Mouse (Mus musculus): Measurements from ENCODE around the gene Sirt2. TPM values are rescaled to one million over a fixed set of nuclear protein-coding genes. Genes with fewer than 3 reads are reported as not detected.

Gene Sirt2
- polyA plus RNA-seq, 1 experiment: 47.6 TPM

- TF ChIP-seq POLR2A (IDR thresholded peaks at IDR 0.05; ENCODE audit: low read depth, low read length): peak; percentile 70
- peak; percentile 30; the same call in 1 of the 2 replicates for TF ChIP-seq CTCF (IDR thresholded peaks at IDR 0.05; ENCODE audit: extremely low read depth, insufficient read length, insufficient replicate concordance, low read depth, low read length)
- peaks cover 16% of the 10 kb centered on the region; the same call in 1 of the 2 replicates for H3K4me1 ChIP-seq (ENCODE audit: control insufficient read depth, insufficient read depth, insufficient read length, low read length)
- peak overlapping the region; percentile 96 for H3K27ac ChIP-seq (ENCODE audit: insufficient read depth, low read depth, low read length)
- under 1% methylated on average over 70 of the region's 70 CpGs for WGBS
- H3K27me3 ChIP-seq (ENCODE audit: control insufficient read depth, insufficient read depth, low read length): no peaks in the 10 kb centered on the region
- peak overlapping the region; percentile 94 for H3K4me3 ChIP-seq (ENCODE audit: low read depth, low read length)
- peaks cover 27% of the 10 kb centered on the region for H3K36me3 ChIP-seq (ENCODE audit: control insufficient read depth, insufficient read depth, low read length)
Observed at GRCm38 (mm10) chr7:28810107-28811066, 43.9 kb downstream of the Sirt2 start.

GRCm38 (mm10) chr7:28811228-28811627, 44.7 kb downstream of the Sirt2 start:
- Histone ChIP-seq H3K4me3 (ENCODE audit: low read depth, low read length) (peak overlapping the region; percentile 94), H3K4me1 (ENCODE audit: control insufficient read depth, insufficient read depth, insufficient read length, low read length) (peaks cover 16% of the 10 kb centered on the region; the same call in 1 of the 2 replicates), H3K27me3 (ENCODE audit: control insufficient read depth, insufficient read depth, low read length) (no peaks in the 10 kb centered on the region), H3K27ac (ENCODE audit: insufficient read depth, low read depth, low read length) (peak overlapping the region; percentile 87), H3K36me3 (ENCODE audit: control insufficient read depth, insufficient read depth, low read length) (peaks cover 36% of the 10 kb centered on the region)
- no peak for TF ChIP-seq CTCF (IDR thresholded peaks at IDR 0.05; ENCODE audit: extremely low read depth, insufficient read length, insufficient replicate concordance, low read depth, low read length)
- TF ChIP-seq POLR2A (IDR thresholded peaks at IDR 0.05; ENCODE audit: low read depth, low read length): no peak
- WGBS: under 1% methylated on average over 40 of the region's 40 CpGs

- H3K36me3 ChIP-seq (ENCODE audit: control insufficient read depth, insufficient read depth, low read length): peaks cover 41% of the 10 kb centered on the region
- under 1% methylated on average over 7 of the region's 7 CpGs for WGBS
- peaks cover 16% of the 10 kb centered on the region; the same call in 1 of the 2 replicates for H3K4me1 ChIP-seq (ENCODE audit: control insufficient read depth, insufficient read depth, insufficient read length, low read length)
- TF ChIP-seq POLR2A (IDR thresholded peaks at IDR 0.05; ENCODE audit: low read depth, low read length): no peak
- no peak for TF ChIP-seq CTCF (IDR thresholded peaks at IDR 0.05; ENCODE audit: extremely low read depth, insufficient read length, insufficient replicate concordance, low read depth, low read length)
- H3K27me3 ChIP-seq (ENCODE audit: control insufficient read depth, insufficient read depth, low read length): no peaks in the 10 kb centered on the region
- H3K4me3 ChIP-seq (ENCODE audit: low read depth, low read length): peak overlapping the region; percentile 94
- peak overlapping the region; percentile 65 for H3K27ac ChIP-seq (ENCODE audit: insufficient read depth, low read depth, low read length)
Observed at GRCm38 (mm10) chr7:28811640-28812275, 45.2 kb downstream of the Sirt2 start.

- WGBS: 6% methylated on average over 4 of the region's 4 CpGs
- peak overlapping the region; percentile 65 for H3K27ac ChIP-seq (ENCODE audit: insufficient read depth, low read depth, low read length)
- peaks cover 19% of the 10 kb centered on the region for H3K4me1 ChIP-seq (ENCODE audit: control insufficient read depth, insufficient read depth, insufficient read length, low read length)
- H3K27me3 ChIP-seq (ENCODE audit: control insufficient read depth, insufficient read depth, low read length): no peaks in the 10 kb centered on the region
- H3K36me3 ChIP-seq (ENCODE audit: control insufficient read depth, insufficient read depth, low read length): peaks cover 48% of the 10 kb centered on the region
- peak overlapping the region; percentile 26 for H3K4me3 ChIP-seq (ENCODE audit: low read depth, low read length)
- TF ChIP-seq CTCF (IDR thresholded peaks at IDR 0.05; ENCODE audit: extremely low read depth, insufficient read length, insufficient replicate concordance, low read depth, low read length) (no peak), POLR2A (IDR thresholded peaks at IDR 0.05; ENCODE audit: low read depth, low read length) (no peak)
Observed at GRCm38 (mm10) chr7:28812436-28812835, 45.9 kb downstream of the Sirt2 start.

GRCm38 (mm10) chr7:28812949-28813348, 46.4 kb downstream of the Sirt2 start:
- peak overlapping the region; percentile 65 for H3K27ac ChIP-seq (ENCODE audit: insufficient read depth, low read depth, low read length)
- H3K36me3 ChIP-seq (ENCODE audit: control insufficient read depth, insufficient read depth, low read length): peaks cover 53% of the 10 kb centered on the region
- peaks cover 16% of the 10 kb centered on the region for H3K4me1 ChIP-seq (ENCODE audit: control insufficient read depth, insufficient read depth, insufficient read length, low read length)
- WGBS: 35% methylated on average over 5 of the region's 5 CpGs
- H3K4me3 ChIP-seq (ENCODE audit: low read depth, low read length): peak overlapping the region; percentile 32
- no peaks in the 10 kb centered on the region for H3K27me3 ChIP-seq (ENCODE audit: control insufficient read depth, insufficient read depth, low read length)
- TF ChIP-seq POLR2A (IDR thresholded peaks at IDR 0.05; ENCODE audit: low read depth, low read length): no peak
- peak; percentile 47; the same call in 1 of the 2 replicates for TF ChIP-seq CTCF (IDR thresholded peaks at IDR 0.05; ENCODE audit: extremely low read depth, insufficient read length, insufficient replicate concordance, low read depth, low read length)

GRCm38 (mm10) chr7:28814306-28815034, 47.9 kb downstream of the Sirt2 start:
- Histone ChIP-seq H3K27me3 (ENCODE audit: control insufficient read depth, insufficient read depth, low read length) (no peaks in the 10 kb centered on the region), H3K27ac (ENCODE audit: insufficient read depth, low read depth, low read length) (no peak overlapping the region), H3K4me1 (ENCODE audit: control insufficient read depth, insufficient read depth, insufficient read length, low read length) (peaks cover 17% of the 10 kb centered on the region), H3K36me3 (ENCODE audit: control insufficient read depth, insufficient read depth, low read length) (peaks cover 67% of the 10 kb centered on the region), H3K4me3 (ENCODE audit: low read depth, low read length) (no peak overlapping the region)
- WGBS: 56% methylated on average over 5 of the region's 5 CpGs
- TF ChIP-seq CTCF (IDR thresholded peaks at IDR 0.05; ENCODE audit: extremely low read depth, insufficient read length, insufficient replicate concordance, low read depth, low read length) (no peak), POLR2A (IDR thresholded peaks at IDR 0.05; ENCODE audit: low read depth, low read length) (no peak)
